Mouse (Mus musculus): ENCODE results near the gene Ube2g2. TPM values are rescaled to one million over a fixed set of nuclear protein-coding genes. Genes with fewer than 3 reads are reported as not detected.
A peak's percentile ranks its signal among the peaks of the same experiment; 100 is the strongest.

The Ube2g2 gene
- total RNA-seq, 2 experiments from 2014 or later: 63.9 to 69.0 TPM

DNA sequence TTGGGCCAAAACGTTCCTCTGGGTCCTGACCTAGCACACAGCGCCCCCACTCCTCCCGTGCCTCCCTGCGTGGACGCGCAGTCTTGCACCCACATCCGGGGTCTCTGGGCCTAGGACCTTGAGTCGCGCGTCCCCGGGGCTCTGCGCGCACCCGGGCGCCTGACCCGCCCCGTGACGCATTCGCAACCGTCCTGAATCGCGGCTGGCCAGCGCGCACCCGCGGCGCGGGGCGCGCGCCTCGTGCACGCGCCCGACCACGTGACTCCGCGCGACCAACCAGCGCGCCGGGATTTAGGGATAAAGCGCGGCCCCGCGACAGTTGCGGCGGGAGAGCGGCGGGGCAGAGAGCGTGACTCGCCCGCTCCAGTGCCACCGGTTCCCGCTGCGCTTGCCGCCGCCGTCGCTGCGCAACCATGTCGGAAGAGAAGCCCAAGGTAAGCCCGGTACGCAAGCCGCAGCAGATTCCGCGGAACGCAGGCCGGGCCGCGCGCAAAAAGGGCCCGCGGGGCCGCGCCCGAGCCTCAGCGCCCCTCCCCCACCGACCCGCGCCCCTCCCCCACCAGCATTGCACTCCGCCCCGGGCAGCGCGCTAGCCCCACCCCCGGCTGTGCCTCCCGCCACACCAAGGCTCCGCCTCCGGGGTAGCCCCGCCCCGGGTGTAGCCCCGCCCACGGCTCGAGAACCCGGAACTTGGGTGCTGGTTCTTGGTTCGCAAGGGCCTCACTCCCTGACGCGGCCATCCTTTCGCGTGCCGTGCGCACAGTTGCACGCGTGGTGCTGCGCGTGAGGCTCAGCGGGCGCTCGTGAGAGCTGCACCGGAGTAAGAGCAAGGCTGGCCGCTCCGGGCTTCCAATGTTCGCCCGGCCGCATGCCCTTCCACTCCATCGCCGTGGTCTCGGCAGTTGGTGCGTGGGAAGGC lies 15.9 kb upstream of the Ube2g2 start, which contains the start of the genes Sumo3 and Gm49325:
Gene Sumo3, plus strand, starts transcription at position 190 of the 919 bp plus-strand sequence.
Gene Gm49325, plus strand, starts transcription at position 290 of the 919 bp plus-strand sequence.
- DNase-seq (ENCODE audit: low spot score in 2 of 2): peak; percentile 90 to 94

DNA sequence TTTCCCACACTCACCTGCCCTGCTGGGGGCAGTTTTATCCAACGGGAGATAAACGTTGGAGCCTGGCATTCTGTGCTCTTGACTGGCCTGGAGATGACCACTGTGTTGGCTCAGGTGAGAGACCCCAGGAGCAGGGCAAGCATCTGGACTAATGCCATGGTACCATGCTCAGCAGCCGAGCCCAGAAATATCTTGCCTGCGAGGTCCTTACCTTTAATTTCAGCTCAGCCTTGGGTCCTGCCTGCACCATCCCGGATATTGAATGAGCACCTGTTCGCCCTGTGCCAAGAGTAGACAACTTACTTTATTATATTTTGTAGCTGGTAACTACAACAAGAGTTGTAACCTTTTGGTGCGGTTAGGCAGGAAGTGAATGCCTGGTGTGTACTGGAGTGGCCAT lies 15.2 kb upstream of the Ube2g2 start:
- DNase-seq (ENCODE audit: low spot score in 2 of 2): no peak

DNA sequence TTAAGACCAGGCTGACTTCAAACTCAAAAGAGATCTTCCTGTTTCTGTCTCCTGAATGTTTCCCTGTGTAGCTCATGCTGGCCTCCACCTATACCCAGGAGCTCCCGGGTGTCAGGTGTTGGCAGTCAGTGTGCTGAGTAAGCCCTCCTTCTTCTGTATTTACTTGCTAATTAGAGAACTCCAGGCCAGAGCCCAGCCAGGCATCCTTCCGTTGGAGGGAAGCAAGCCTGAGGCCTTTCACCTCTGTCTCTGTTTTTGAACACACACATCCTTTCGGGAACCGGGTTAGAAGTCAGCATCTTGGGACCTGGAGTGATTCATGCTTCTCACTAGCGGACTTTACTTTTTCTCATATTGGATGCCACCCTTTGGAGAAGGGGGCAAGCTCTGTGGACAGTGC lies 14.6 kb upstream of the Ube2g2 start:
- DNase-seq (ENCODE audit: low spot score in 2 of 2): no peak

DNA sequence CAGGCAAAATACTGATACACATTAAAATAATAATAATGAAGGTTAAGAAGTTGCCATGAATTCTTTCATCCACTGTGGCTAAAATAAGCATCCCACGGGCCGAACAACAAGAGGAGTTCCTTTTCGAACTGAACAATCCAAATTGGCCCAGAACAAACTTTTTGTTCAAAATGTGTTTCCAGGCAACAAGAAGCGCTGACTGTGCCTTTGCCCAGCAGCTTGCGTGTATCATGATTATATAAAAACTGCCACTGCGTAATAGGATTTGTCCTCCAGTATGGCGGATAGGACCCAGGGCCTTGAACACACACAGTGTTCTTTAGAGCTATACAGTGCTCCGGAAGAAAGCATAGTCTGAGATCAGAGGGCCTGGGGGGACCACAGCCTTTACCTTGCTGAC lies 13.5 kb upstream of the Ube2g2 start:
- DNase-seq (ENCODE audit: low spot score in 2 of 2): no peak

DNA sequence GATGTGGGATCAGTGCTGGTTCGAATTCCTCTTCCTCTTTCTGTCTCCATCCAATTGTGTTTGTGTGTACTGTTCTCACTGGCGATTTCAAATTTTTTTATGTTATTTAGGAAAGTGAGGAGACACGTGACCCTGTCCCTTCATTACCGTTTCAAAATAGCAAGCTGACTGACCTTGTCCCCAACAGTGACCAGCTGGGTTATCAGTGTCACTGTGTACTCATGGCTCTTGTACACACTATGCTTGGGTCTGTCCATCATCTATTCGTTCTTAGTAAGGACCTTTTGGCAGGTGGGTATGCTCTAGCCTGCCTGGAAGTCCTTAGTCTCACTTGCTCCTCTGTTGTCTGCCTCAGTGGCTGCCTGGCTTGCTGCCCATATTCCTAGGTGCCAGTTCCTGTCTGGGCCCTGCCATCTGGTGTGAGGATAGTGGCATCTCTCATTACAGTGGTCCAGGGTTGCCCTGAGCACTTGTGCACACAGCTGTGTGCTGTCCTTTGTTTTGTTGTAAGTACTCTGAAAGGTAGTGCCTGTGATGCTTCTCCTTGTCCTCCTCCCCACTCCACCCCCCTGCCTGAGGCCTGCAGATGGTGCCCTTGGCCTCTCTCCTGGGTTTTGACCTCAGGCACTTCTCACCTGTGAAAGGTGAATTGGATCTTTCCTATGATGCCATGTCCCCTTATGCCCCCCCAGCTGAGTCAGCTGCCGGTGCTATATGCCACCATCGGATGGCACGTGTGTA lies 11.7 kb upstream of the Ube2g2 start:
- no peak for DNase-seq (ENCODE audit: low spot score in 2 of 2)

DNA sequence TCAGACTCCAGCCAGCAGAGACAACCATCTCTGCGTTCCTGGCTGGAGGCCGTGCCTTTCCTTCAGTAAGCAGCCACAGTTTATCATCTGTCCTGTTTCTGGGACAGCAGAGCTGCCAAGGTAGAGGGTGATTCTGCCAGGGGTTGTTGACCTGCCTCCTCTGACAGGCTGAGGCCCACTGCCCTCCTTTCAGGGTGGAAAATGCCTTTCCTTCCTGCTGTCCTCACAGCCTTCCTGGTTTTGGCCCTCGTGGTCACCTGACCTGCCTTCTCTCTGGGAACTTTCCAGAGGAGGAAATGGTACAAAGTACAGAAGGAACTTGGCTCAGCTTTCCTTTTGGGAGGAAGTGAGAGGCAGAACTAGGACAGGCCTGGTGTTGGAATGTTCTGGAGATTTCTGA lies 8.7 kb upstream of the Ube2g2 start:
- no peak for DNase-seq (ENCODE audit: low spot score in 2 of 2)

DNA sequence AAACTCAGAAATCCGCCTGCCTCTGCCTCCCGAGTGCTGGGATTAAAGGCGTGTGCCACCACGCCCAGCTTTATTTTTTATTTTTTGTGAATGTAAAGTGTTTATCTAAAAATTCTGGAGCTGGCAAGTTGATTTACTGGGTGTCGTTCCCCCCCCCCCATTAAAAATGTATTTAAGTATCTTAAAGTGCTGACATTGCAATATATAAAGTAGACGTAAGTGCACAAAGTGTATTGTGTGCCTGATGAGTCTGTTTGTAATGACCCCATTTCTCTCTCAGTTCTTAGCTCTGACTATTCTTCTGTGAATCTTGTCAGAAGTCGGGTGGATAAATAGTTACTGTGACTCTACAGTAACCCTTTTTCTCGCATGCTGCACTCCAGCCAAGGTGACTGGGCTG lies 6.4 kb upstream of the Ube2g2 start:
- DNase-seq (ENCODE audit: low spot score in 2 of 2): no peak

DNA sequence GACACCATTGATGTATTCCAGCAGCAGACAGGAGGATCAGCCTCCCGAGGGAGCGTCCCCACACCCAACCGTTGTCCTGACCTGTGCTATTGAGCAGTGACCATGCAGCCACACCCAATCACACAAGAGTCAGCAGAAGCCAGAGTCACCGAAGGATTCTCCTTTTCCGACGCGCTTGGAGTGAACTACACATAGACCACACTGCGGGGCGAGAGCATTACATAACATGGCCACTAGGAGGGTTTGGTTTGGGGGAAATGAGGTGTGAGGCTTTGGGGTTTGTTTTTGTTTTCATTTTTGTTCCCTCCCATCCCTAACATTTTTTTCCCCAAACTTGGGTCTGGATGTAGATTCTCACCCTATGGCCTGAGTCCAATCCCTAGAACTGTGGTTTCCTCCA lies 5.9 kb upstream of the Ube2g2 start:
- no peak for DNase-seq (ENCODE audit: low spot score in 2 of 2)

DNA sequence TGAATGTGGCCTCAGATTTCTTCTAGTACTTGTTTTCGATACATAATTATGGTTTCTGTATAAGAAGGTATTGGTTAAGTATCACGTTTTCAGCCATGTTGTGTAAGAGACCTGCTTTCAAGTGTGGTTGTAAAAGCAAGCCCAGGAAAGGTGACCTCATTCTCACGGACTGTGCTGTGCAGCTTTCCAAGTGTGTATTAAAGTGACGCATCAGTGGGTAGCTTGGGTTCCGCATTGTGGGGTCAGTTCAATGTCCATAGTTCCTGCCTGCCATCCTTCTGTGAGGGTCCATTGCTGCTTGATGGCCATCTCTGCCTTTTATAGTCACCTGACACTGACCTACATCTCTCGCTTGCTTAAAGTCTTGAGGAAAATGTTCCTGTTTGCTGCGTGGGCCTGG lies 5.1 kb upstream of the Ube2g2 start:
- no peak for DNase-seq (ENCODE audit: low spot score in 2 of 2)

DNA sequence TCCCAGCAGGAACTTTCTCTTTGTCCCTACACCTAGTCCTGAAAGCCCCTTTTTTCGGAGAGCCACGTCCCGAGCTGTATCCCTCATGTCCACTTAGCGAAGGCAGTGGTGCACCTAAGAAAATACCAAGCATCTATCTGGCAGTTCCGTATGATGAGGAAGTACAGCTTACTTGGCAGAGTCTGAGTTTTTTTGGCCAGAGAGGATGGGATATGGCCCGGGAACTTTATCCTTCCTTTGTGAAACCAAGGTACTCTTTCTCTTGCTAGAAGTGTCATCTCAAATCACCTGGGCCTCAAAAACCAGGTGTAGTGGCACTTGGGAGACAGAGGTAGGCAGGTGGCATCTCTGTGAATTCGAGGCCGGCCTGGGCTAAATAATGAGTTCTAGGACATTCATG lies 529 bp upstream of the Ube2g2 start:
- DNase-seq (ENCODE audit: low spot score in 2 of 2): no peak

DNA sequence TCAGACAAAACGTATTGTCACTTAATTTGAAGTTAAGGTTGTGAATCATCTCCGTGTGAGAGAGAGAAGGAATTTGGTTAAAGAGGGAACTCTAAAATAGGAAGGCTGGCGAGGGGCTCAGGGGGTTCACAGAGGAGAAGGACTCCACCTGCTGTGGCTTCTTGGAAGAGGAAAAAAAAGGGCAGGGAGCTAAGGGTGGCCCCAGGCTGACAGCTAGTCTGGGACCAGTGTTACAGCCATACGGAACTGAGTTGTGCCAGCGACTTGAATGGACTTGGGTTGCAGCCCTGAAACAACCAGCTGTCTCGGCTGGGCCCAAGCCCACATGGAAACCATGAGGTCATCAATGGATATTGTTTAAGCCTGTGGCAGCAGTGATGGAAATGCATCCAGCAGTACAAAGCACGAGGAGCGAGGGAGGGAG lies 1.0 kb downstream of the Ube2g2 start:
- peak; percentile 48 to 63 for DNase-seq (ENCODE audit: low spot score in 2 of 2)

DNA sequence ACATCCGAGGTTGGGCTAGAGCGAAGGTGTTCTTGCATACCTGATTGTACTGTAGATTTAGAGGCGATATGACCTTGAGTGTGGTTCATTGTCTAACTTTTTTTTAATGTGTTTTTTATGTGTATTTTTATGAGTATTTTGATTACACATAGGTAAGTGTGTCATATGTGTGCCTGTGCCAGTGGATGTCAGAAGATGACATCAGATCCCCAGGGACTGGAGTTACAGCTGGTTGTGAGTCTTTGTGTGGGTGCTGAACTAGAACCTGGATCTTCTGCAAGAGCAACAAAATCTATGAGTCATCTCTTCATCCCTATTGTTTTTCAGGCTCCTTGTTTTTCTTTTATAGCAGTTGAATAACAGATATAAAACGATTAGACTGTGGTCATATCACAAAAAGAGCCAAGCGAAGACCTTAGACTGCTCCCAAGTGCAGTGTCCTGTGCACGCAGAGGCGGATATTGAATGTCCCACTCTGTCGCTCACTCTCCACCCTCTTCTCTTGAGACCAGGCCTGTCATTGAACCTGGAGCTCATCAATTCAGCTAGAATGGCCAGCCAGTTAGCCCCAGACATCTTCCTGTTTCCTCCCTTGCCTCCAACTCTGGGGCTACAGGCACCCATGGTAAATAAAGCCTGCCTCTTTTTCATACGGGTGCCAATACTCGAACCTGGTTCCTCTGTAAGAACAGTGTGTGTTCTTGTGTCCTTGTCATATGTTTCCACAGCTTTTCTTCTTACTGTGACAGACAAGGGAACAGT lies 1.7 kb downstream of the Ube2g2 start:
- no peak for DNase-seq (ENCODE audit: low spot score in 2 of 2)

DNA sequence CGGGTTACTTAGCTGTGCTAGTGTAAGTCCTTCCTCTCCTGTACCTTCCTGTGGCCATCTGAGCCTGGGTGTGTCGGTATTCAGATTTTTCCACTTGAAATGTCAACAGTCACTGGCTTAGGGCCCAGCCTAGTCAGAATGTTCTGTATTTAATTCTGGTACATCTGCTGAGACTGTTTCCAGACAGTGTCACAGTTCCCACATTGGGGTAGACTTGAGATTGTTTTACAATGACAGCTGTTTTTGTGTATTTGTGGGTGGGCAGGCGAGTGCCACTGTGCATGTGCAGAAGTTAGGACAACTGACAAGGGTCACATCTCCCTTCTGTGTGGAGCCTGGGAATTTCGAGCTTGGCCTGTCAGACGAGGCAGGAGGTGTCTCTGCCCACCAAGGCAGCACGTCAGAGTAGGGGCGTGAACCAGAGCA lies 2.5 kb downstream of the Ube2g2 start:
- DNase-seq (ENCODE audit: low spot score in 2 of 2): peak; percentile 35 to 74

DNA sequence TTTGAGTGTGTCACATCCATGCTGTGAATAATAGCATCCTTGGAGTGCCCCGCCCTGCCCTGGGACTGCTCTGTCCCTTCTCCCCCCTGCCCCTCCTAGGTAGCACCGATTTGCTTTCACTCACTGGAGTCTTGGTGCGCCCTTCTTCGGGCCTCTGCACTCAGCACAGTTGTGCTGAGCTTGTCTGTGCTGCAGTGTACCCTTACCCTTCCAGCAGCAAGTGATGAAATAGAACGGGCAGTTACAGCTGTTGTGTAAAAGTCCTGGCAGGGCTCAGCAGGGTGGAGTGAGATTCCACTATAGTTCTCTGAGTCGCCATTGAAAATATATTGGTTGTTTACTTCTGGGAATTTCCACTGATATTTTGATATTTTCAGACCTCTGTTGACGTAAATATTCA lies 4.0 kb downstream of the Ube2g2 start:
- no peak for DNase-seq (ENCODE audit: low spot score in 2 of 2)

DNA sequence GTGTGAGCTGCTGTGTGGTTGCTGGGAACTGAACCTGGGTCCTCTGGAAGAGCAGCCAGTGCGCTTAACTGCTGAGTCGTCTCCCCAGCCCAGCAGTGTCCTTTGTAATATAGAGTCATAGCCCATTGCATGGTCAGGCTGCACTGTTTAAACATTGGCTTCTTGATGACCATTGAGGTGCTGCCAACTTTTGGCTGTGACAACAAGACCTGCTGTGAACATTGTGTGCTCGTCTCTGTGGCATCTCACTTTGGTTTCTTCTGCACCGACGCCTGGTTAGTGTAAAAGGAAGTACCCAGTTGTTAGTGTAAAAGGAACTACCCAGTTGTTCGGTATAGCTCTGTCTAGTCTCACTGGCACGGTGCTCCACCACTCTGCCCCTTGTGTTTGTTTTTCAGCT lies 4.5 kb downstream of the Ube2g2 start:
- no peak for DNase-seq (ENCODE audit: low spot score in 2 of 2)

DNA sequence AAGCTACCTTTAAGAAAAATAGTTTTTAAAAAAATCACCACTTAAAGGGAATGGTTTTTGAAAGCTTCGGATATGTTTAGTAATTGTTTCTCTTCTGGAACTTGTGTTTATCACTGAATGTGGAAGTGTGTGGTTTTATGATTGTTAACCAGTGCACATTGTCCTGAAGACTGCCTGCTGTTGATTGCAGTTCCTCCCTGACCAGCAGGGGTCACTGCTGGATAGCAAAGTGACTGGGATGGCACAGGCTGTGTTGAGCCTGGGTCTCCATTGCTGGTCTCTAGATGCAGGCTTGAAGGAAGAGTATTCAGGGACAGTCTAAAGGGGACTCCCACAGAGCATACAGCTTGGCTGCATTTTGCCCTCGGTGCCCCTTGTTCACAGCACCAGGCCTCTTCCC lies 5.4 kb downstream of the Ube2g2 start:
- peak; percentile 80 to 90 for DNase-seq (ENCODE audit: low spot score in 2 of 2)

DNA sequence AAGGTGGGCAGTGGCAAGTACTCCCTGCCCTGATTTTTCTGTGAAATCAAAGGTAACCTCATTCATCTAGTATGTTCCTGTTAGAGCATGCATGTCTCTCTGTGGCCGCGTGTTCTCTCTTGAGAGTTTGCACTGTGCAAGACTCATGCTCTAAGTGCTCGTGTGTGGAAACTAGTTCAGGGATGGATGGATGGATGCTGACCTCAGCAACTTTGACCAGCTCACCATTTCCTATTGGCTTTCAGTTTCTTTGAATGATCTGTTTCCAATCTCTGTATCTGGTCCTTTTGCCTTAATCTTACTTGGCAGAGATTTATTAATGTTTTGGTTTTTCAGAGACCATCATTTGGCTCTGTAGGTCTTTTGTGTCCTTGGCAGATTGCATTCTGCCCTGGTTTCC lies 7.1 kb downstream of the Ube2g2 start:
- DNase-seq (ENCODE audit: low spot score in 2 of 2): no peak

DNA sequence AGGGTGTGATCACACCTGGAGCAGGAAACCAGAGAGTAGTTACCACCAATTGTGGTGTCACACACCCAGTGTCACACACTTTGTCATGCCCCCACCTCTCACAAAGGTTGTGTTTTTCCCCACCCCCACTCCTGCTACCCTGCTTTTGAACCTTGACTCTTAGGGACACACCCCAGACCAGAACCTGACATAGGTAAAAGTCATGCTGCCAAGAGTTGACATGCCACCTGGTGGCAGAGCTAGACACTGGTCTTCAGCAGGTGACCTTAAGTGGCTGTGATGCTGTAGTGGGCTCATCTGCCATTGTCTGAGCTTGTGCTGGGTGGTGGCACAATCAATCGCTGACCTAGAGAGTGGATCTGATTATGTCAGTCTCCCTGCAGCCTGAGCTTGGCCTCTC lies 7.9 kb downstream of the Ube2g2 start:
- no peak for DNase-seq (ENCODE audit: low spot score in 2 of 2)

DNA sequence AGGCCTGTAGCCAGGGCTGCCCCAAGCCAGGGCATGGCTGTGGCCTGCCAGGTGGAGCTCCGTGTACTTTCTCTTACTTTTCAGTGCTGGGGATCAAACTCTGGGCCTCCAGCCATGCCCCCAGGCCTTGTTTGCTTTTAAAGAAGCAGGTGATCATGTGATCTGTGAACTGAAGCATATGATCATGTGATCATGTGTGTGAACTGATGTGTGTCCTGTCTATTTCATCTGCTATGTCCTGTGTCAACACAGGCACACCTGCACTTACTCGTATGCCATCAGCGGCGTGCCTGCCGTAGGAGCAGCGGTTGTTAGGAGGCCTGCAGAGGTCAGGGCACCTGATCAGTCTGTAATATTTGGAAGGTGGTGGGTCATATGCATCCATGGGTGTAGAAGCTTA lies 11.9 kb downstream of the Ube2g2 start:
- no peak for DNase-seq (ENCODE audit: low spot score in 2 of 2)

DNA sequence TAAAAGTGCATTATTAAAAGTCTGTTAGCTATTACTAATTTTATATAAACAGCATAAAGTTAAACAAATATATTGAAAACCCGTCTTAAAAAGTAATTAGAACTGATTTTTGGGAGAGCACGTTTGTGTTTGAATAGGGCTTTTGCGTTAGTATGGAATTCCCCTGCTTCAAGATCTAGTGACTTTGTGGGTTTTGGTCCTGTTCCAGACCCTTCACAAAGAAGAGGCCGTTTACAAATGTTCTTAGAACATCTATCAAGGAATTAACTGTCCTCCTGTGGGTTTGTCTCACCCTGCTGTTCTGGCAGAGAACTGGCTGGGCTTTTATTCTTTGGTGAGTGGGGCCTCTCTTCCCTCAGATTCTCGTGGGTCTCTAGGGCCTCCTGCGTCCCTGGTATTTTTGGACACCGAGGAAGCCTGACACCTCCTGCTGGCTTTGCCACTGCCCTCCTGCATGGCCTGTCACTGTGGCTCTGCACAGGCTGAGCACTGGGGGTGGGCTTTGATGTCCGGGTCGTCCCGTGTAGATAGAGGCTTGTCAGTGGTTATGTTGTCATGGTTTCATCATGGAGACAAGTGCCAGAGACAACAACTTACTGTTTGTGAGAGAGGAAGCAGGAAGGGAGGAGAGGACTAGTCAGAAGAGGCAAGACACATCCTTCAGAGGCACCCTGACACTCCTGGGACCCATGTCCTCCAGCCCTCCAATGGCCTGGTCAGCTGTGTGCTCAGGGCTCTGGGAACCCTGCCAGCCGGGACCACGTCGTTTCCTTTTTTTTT lies 12.6 kb downstream of the Ube2g2 start:
- DNase-seq (ENCODE audit: low spot score in 2 of 2): no peak

Measured in layer of hippocampus, postnatal 14 days (tissue).